In the genomic region with DNA sequence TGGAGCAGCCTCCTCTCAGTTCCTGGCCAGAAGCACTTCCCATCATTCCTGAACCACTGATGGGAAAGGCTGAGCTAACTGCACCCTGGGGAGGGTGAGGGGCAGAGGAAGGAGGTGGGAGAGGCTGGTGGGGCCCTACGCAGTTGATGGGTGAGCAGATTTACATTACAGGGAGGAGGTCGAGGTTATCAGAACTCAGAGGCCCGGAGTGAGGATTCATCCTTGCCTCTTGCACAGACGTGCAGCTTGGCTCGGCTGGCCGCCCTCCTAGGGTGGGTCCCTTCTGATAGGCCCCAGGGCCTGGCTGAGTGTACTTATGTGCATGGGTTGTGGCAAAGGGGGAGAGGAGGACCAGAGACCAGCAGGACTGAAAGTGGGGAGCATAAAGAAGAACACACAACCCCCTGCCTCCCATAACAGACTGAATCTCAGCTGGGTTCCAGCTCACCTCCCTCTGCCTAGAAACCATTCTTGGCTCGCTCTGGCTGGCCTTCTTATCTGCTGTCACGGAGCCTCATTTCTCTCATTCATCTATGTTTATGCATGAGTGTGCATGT, we compare ENCODE assay signal across 8 mouse cellular contexts. TPM values are rescaled to one million over a fixed set of nuclear protein-coding genes. Genes with fewer than 3 reads are reported as not detected.
DNase-seq lines count a peak whose midpoint lies in the region; ATAC-seq and TF ChIP-seq lines count a peak whose summit lies in the region.
"Had no signal": no experiment of that assay in that cellular context is flagged by ENCODE, and none has a peak within 500 bp of the region (broad histone marks: within the 10 kb centered on the region; RNA-seq: fewer than 3 reads in every experiment).

No protein-coding gene starts in this region.

- WGBS in lung, adult 2 months = 39% methylated on average over 8 of the region's 8 CpGs
- 43% methylated on average over 8 of the region's 8 CpGs for WGBS in forebrain, embryonic 13.5 days
- 27% methylated on average over 8 of the region's 8 CpGs for WGBS in neural tube, embryonic 15.5 days

- no peaks in the 10 kb centered on the region for H3K36me3 ChIP-seq in forebrain, embryonic 13.5 days (ENCODE audit: poor library complexity, severe bottlenecking)
- no peaks in the 10 kb centered on the region for H3K36me3 ChIP-seq in neural tube, embryonic 15.5 days
- H3K36me3 ChIP-seq: embryonic facial prominence, embryonic 13.5 days had no signal

- intact Hi-C loops in gastrocnemius, postnatal 36 days (cut with DNase I) = no loop called here

- peak overlapping the region; percentile 19; the same call in 1 of the 2 replicates for H3K27ac ChIP-seq in forebrain, embryonic 13.5 days
- H3K27ac ChIP-seq in neural tube, embryonic 15.5 days (replicated peaks) = peak overlapping the region; percentile 54; the same call in 1 of the 2 replicates
- H3K27ac ChIP-seq: embryonic facial prominence, embryonic 13.5 days had no signal

- no peaks in the 10 kb centered on the region for H3K9me3 ChIP-seq in forebrain, embryonic 13.5 days (replicated peaks)
- H3K9me3 ChIP-seq in neural tube, embryonic 15.5 days (replicated peaks) = no peaks in the 10 kb centered on the region
- H3K9me3 ChIP-seq: embryonic facial prominence, embryonic 13.5 days had no signal

- no peak for TF ChIP-seq CTCF in lung, adult 2 months (IDR thresholded peaks at IDR 0.05; ENCODE audit: insufficient read depth, low read length)

- ATAC-seq in forebrain, embryonic 13.5 days = peak; percentile 60
- ATAC-seq in neural tube, embryonic 15.5 days (ENCODE audit: low FRiP score) = peak; percentile 6; the same call in 1 of the 2 replicates

- H3K4me3 ChIP-seq in lung, adult 2 months (replicated peaks; ENCODE audit: extremely low read depth, low read depth, low read length) = no peak overlapping the region
- H3K4me3 ChIP-seq in forebrain, embryonic 13.5 days = no peak overlapping the region
- no peak overlapping the region for H3K4me3 ChIP-seq in neural tube, embryonic 15.5 days (replicated peaks)
- H3K4me3 ChIP-seq: embryonic facial prominence, embryonic 13.5 days had no signal

- no peak overlapping the region for H3K9ac ChIP-seq in forebrain, embryonic 13.5 days
- 0 out of 2 replicates have a peak overlapping the region, but pooled peaks have one; percentile 17 for H3K9ac ChIP-seq in neural tube, embryonic 15.5 days (replicated peaks)
- H3K9ac ChIP-seq: embryonic facial prominence, embryonic 13.5 days had no signal

- no peaks in the 10 kb centered on the region for H3K27me3 ChIP-seq in forebrain, embryonic 13.5 days
- H3K27me3 ChIP-seq in neural tube, embryonic 15.5 days (replicated peaks) = no peaks in the 10 kb centered on the region
- H3K27me3 ChIP-seq: embryonic facial prominence, embryonic 13.5 days had no signal

- peaks cover 40% of the 10 kb centered on the region for H3K4me1 ChIP-seq in lung, adult 2 months (ENCODE audit: control insufficient read depth, insufficient read depth, low read length)
- H3K4me1 ChIP-seq in forebrain, embryonic 13.5 days = peaks cover 28% of the 10 kb centered on the region
- peaks cover 51% of the 10 kb centered on the region for H3K4me1 ChIP-seq in neural tube, embryonic 15.5 days

- DNase-seq in lung, adult 2 months = peak; percentile 24
- DNase-seq in lung, postnatal 36 days = no peak
- DNase-seq in kidney, postnatal 14 days = peak; percentile 67
- DNase-seq in embryo, embryonic 10.5 days (ENCODE audit: low spot score) = no peak
- DNase-seq in gastrocnemius, postnatal 36 days = no peak

- no peak overlapping the region for H3K4me2 ChIP-seq in forebrain, embryonic 13.5 days
- H3K4me2 ChIP-seq in neural tube, embryonic 15.5 days = no peak overlapping the region; the same call in 1 of the 2 replicates
- H3K4me2 ChIP-seq: embryonic facial prominence, embryonic 13.5 days had no signal

- no peak for TF ChIP-seq POLR2A in lung, adult 2 months (IDR thresholded peaks at IDR 0.05; ENCODE audit: borderline replicate concordance, extremely low read depth, low read depth, low read length)

RNA-seq across cellular contexts. Expression of a gene that starts 30.1 kb away (rescaled TPM):
- 131 and 161 TPM in 2 replicates for polyA plus RNA-seq in lung, adult 2 months (2012; rRNA removed)
- 7.4 and 10.6 TPM in 2 replicates for polyA plus RNA-seq in forebrain, embryonic 13.5 days (2015; fragmentation: Nextera tagmentation; extraction: Ambion mirVana)
- 15.1 and 16.6 TPM in 2 replicates for polyA plus RNA-seq in neural tube, embryonic 15.5 days (2015; fragmentation: Nextera tagmentation; extraction: Ambion mirVana)
- 1 to 10 TPM; 7.8 to 8.6 TPM for total RNA-seq in gastrocnemius, postnatal 36 days (2021)

Comparison
In these comparisons a context has a peak if more than half of its experiments do, and no peak if none do; other contexts are left out.
1. DNase-seq: peak in lung, adult 2 months (single experiment) and kidney, postnatal 14 days (single experiment); none in lung, postnatal 36 days (single experiment), embryo, embryonic 10.5 days (single experiment) and gastrocnemius, postnatal 36 days (0 of 2).